Mouse (Mus musculus): Measurements from ENCODE around the gene D130043K22Rik.

- TF ChIP-seq CTCF (IDR thresholded peaks at IDR 0.05; ENCODE audit: control insufficient read depth, insufficient read depth, insufficient replicate concordance, low read depth, low read length): no peak
- TF ChIP-seq POLR2A (IDR thresholded peaks at IDR 0.05; ENCODE audit: control insufficient read depth, low read depth, low read length): no peak
These were observed 17.1 kb downstream of the D130043K22Rik start for GRCm38 (mm10) chr13:24862021-24862420.

All from testis, adult 2 months (tissue).